8 mouse cellular contexts compared by ENCODE assay signal in the genomic region with DNA sequence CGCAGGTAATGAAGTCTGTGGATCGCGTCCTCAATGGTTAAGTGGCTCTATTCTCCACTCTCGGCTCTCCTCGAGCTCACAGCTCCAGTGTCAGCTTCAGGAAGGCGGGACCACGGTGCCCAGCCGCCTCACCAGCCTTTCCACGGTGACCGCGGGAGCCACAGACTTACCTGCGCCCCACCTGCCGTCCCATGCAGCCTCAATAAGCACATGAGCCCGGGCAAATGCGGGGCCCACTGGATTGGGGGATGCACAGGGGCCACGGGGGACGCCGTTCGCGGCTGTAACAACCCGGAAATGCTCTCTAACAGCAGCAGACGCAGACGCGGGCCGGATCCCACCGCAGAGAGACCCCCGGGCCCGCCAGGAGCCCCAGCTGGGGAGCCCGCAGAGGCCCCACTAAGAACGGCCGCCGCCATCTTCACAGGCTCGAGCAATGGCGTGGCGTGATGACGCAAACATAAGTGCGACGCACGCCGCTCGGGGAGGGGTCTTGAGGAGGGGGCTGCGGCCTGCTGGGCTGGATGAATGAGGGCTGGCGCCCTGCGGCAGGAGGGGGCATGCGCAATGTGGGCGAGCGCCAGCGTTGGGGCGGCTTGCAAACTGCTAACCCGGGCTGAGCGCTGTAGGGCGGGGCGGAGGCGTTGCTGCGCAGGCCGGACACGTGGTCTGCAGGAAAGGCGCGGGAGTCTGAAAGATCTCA. TPM values are rescaled to one million over a fixed set of nuclear protein-coding genes. Genes with fewer than 3 reads are reported as not detected.
DNase-seq lines count a peak whose midpoint lies in the region; ATAC-seq lines count a peak whose summit lies in the region.

A gene (minus strand): TSS at position 438 of the 703 bp plus-strand sequence.

- H3K9ac ChIP-seq in hindbrain, embryonic 13.5 days = peak within 1 kb of the TSS; percentile 99

- peaks cover 23% of the 10 kb centered on the region for H3K4me1 ChIP-seq in hindbrain, embryonic 13.5 days (replicated peaks)

- H3K4me2 ChIP-seq in hindbrain, embryonic 13.5 days = peak within 1 kb of the TSS; percentile 82

- H3K27ac ChIP-seq in hindbrain, embryonic 13.5 days = peak within 1 kb of the TSS; percentile 83

- peak within 1 kb of the TSS; percentile 98 for H3K4me3 ChIP-seq in hindbrain, embryonic 13.5 days

- H3K9me3 ChIP-seq in hindbrain, embryonic 13.5 days = no peaks in the 10 kb centered on the region

- peak; percentile 96 for DNase-seq in NIH3T3 (ENCODE audit: low read depth)
- peak; percentile 95 to 98 for DNase-seq in cerebellum, postnatal 10 days
- peak; percentile 88 to 89 for DNase-seq in frontal cortex, postnatal 14 days (ENCODE audit: low spot score in 2 of 2)
- peak; percentile 84 to 96 for DNase-seq in layer of hippocampus, postnatal 25 days (ENCODE audit: extremely low spot score in 1 of 2, low spot score in 1 of 2)
- DNase-seq in lung, postnatal 25 days (ENCODE audit: low spot score) = peak; percentile 85
- peak; percentile 98 for DNase-seq in retina, embryonic 14.5 days (ENCODE audit: low spot score)
- DNase-seq in thymus, postnatal 4 days = peak; percentile 94

- H3K36me3 ChIP-seq in hindbrain, embryonic 13.5 days = peaks cover 9% of the 10 kb centered on the region

- H3K27me3 ChIP-seq in hindbrain, embryonic 13.5 days = peaks cover 5% of the 10 kb centered on the region; the same call in 1 of the 2 replicates

- WGBS in hindbrain, embryonic 13.5 days = under 1% methylated on average over 59 of the region's 59 CpGs

- ATAC-seq in hindbrain, embryonic 13.5 days (ENCODE audit: low FRiP score) = peak; percentile 99

RNA-seq across cellular contexts. Expression of the gene that starts here (rescaled TPM):
- 33.3 and 33.6 TPM in 2 replicates for polyA plus RNA-seq in hindbrain, embryonic 13.5 days (2015; fragmentation: Nextera tagmentation; extraction: Ambion mirVana)
- total RNA-seq in layer of hippocampus, postnatal 25 days (2021) = 10 to 100 TPM; 32.8 to 34.3 TPM

Comparison
In these comparisons a context has a peak if more than half of its experiments do, and no peak if none do; other contexts are left out.
1. Peak in every context shown above with its lines: DNase-seq, ATAC-seq, H3K4me3 ChIP-seq and H3K27ac ChIP-seq.